Mouse (Mus musculus) c-Kit-negative CD71-positive TER-119-positive erythroid progenitor cells, embryonic 14.5 days (primary cell): ENCODE data around the gene Slc25a53.
"Not testable (repeated sequence)": the region's sequence is repeated elsewhere in the genome, so short reads cannot be mapped to it uniquely, and the experiment has no call there.

Experiments
- DNase-seq: peaks from one replicate; pipeline ENCODE4 v3.0.0-alpha.2; 2013; ENCODE audit warnings: low read depth, low spot score

The Slc25a53 gene

GRCm38 (mm10) chrX:137038000-137038483 lies at the start of gene Slc25a53:
Slc25a53 (minus strand) TSS chrX:137038302.
- peak; percentile 46 for DNase-seq

DNA sequence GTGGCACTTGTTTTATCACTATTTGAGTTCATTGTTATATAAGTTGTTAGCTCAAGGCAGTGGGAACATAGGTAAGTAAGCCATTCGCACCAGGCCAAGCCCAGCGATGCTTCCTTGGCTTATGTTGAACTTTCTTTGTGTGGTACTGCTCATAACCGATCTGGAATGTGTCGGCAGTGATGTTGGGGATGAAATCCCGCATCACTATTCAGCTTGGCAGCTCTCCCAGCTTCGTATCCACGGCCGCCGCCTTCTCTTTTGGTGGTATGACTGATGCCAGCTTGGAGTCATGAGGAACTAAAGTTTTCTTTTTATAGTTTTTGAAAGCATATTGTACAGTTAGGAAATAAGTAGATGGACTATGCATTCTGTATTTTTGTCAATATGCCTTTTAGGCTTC lies 25.1 kb upstream of the Slc25a53 start:
- no peak for DNase-seq

GRCm38 (mm10) chrX:137049425-137050225 lies 11.5 kb upstream of the Slc25a53 start, which contains the start of gene Fam199x:
Fam199x (plus strand) TSS chrX:137049594.
- DNase-seq = peak; percentile 36

DNA sequence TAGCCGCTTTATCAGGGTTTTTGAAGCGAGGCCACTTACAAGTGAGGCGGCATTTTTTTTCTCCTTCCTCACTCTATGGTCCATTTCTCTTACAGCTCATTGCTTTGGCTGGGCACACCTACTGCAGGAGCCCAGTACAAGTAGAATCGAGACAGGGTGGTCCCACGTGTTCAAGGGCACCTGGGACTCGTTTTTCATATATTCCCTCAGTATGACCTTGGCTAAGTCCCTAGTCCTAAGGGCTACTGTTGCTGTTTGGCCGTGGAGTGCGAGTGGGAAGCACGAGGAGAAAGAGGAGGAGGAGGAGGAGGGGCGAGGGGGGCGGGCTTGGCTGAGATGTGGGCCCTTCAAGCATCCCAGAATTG lies 10.9 kb upstream of the Slc25a53 start:
- no peak for DNase-seq

DNA sequence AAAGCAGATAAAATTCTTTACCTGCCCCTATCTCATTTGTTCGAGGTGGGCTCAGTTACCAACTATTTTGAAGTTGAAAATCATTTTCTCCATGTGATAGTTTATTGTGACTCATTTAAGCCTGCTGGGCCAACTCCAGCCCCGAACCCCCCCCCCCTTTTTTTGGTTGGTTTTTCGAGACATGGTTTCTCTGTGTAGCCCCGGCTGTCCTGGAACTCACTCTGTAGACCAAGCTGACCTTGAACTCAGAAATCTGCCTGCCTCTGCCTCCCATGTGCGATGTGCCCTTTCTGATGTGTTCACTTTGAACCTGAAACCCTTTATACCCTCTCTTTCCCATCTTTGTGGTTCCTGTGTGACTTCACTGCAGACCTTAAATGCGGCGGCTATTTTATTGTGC lies 400 bp upstream of the Slc25a53 start:
- DNase-seq = no peak

DNA sequence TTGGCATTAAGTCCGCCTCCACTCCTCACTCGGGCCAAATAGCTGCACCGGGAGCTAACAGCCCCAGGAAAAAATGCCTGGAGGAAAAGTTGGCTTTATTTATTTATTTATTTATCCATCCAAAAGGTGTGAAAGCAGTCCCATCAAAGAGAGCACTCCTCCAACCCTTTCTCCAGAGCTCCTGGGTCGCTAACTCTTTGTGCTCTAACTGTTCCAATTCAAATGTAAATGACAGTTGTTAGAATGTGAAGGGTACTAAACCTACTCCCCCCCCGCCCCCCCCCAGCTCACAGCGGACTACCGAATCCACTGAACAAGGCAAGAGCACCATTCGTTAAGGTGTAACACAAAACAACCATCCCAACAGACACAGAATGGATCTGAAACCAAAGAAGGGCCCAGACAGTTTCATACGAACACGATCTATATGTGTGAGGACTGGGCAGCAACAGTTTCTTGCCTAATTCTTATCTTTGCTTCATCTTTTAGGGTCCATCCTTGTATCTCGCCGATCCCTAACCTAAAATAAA lies 567 bp downstream of the Slc25a53 start:
- no peak for DNase-seq

DNA sequence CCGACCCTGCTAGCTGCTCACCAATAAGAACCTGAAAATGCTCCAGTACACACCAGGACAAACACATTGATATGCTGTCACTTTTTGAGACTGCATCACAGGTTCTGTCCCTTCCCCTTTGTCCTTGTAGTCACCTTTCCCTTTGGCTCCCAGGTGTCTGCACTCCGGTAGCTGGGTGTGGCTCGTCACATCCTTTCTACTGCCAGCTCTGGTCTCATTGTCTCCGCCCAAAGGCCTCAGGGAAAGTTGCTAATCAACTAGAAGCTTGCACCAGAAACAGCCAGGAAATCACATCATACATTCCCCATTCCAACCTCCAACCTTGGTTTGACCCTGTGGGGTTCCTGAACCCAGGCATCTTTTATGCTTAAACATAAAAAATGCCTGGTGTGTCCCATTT lies 3.8 kb downstream of the Slc25a53 start:
- DNase-seq = no peak

DNA sequence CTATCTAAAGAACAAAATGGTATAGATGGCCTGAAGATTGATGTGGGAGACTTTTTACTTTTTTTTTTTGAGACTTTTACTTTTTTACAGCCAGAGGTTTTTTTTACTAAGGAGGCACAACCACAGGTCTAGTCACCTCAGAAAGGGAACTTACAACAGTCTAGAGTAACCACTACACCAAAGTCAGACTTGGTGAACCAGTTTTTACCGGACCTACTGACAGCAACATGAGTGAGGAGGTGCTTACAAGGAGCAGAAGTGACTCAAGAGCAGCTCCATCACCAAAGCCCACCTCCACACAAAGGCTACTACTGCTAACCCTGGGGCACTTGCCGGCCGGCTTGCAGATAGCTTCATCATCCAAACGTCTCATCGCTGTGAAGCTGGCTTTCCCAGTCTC lies 6.4 kb downstream of the Slc25a53 start:
- DNase-seq = no peak

- DNase-seq = no peak
Observed at GRCm38 (mm10) chrX:137030916-137031315, 7.2 kb downstream of the Slc25a53 start.

DNA sequence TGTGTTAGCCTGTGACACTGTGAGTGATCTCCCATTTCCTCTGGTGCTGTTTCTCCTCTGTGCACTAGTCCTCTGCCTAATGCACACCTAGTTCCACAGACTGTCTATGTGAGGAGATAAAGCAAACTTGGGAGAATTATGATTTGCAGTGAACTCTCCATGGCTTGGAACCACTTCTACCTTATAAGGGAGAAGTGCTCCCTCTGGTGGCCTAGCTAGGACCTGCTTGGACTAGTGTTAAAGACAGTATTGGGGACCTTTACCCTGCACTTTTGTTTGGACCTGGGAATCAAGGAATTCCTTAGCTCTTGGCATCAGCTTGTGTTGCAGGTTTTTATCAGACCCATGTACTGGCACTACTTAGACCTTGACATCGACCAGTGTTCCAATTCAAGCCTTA lies 18.8 kb downstream of the Slc25a53 start:
- DNase-seq = no peak

DNA sequence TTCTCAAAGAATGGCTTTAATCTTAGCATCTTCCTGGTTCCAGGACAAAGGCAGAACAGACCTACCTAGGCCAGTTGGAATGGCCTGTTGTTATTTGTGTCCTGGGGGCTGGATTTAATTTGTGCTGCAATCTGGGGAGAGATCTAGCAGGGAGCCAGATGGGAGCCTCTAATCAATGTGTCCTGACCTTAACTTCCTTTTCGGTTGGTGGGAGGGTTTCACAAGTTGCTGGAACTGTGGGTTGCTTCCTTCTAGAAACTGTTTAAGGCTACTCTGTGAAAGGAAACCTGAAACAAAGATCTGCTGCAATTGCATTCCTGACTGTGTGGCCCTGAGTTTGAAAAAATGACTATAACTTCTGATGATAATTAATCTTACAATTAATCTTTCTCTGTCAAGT lies 20.4 kb downstream of the Slc25a53 start:
- DNase-seq = no peak

DNA sequence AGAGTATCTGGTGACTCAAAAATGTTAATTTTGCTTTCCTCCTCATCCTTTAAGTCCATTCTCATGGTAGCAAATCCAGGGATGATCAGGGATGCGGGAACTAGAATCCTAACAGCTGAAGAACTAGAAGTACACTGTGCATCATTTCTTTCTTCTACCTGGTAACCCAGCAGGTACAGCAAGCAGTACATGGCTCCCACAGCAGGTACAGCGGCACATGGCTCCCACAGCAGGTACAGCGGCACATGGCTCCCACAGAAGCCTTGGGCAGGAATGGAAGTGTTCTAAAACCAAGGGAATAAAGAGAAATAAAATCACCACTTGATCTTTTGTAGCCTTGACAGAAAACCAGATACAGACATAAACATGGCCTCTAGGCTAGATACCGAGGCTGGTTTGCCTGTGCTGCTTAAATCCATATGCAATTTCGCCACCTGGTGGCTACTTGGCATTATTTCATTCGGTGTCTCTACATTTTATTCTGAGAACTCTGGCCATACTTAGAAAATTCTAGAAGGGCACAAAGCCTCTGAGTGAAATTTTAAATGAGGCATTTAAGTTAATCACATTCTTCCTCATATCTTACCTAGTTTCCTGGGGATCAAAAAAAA lies 22.9 kb downstream of the Slc25a53 start:
- DNase-seq = no peak

GRCm38 (mm10) chrX:136996256-136996655 lies 41.8 kb downstream of the Slc25a53 start:
- DNase-seq = no peak

DNA sequence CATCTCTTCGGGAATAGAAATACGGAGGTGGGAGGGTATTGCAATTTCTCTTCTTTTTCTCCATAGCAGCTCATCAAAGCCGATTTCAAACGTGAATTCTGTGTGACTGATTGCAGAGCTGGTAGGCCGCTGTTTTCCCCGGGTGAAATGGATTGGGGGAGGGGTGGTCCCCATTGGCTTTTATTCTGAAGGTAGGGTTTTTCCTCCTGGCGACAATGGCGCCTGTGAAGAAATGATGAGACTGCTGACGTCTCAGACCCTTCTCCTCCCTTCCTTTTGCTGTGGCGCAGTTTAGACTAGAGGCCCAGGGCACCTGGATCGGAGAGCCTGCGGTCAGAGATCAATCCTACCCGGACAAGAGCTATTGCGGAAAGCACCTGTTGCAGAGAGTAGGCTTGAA lies 44.5 kb downstream of the Slc25a53 start:
- no peak for DNase-seq

DNA sequence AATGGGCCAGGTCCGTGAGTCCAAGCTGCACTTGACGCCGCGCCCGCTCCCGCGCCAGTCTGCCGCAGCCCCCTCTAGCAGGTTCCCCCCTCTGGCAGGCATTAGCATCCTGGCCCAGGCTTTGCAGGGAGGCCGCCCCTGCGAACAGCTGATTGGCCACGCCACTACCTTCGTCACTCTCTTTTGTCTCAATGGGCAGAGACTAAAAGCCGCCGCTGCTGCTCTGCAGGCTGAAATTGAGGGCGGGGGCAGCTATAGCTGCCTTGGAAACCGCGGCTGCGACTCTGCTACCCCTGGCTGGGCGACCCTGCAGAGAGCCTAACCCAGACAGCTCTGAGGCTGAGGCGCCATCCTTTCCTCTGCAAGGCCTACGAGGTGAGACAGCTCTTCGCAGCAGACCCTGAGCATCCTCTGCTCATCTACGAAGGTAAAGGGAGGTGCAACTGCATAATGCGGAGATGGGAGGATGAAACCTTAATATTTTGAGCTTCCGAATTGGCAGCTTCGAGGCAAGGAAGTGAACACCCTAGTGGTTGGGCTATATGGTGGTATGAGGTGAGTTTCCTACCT lies 45.0 kb downstream of the Slc25a53 start, which contains the start of gene Zcchc18:
TSS of gene Zcchc18 (plus strand) at position 178 of the 570 bp plus-strand sequence.
- no peak for DNase-seq

DNA sequence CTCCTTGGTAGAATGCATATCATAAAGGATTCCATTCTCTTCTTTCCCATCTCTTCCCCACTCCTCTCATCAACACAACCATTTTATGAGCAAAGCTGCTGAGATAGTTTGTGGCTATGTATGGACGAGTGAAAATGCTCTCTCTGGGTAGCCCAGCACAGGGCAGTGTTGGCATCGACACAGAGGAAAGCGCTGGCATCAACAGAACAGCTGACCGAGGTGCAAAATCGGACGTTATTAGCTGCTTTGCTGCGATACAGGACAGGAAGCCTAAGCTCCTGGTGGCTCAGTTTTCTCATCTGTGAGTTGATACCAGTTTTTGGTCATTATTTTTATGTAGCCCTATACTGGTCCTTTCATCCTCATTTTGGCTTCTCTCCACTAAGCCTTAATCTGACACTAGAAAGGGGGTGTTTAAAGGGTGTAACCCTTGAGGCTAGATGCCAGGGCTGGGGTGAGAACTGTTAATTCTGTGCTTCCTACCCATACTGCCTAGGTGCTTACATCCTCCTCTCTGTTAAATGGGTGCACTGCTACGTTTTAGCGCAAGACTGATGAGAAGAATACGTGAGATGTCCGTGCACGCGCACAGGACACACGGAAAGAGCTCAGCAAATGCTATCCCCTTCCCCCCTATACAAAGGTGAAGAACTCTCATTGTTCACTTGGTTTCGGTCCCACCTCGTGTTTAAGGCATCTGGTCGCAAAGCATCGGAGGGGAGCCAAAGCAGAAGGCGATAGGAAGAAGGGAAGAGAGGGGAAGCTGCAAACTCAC lies 45.7 kb downstream of the Slc25a53 start:
- no peak for DNase-seq

GRCm38 (mm10) chrX:136991274-136991673 lies 46.8 kb downstream of the Slc25a53 start:
- no peak for DNase-seq

DNA sequence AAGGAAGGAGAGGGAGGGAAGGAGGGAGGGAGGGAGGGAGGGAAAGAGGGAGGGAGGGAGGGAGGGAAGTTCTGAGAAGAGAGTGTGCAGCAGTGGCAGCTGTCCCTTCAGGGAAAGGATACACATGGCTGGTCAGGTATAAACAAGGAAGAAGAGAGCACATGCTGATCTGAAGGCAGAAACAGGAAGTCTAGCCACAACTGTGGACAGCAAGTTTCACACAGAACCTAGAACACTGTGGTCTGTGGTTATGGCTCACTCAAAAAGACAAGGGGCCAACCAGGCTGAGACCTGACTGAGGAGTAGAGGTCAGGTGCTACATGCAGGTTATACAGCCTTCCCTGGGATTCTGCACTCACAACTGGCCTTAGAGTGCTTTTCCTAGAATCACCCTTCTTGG lies 52.1 kb downstream of the Slc25a53 start:
- no peak for DNase-seq

- no peak for DNase-seq
Observed at GRCm38 (mm10) chrX:136978616-136979015, 59.5 kb downstream of the Slc25a53 start.

DNA sequence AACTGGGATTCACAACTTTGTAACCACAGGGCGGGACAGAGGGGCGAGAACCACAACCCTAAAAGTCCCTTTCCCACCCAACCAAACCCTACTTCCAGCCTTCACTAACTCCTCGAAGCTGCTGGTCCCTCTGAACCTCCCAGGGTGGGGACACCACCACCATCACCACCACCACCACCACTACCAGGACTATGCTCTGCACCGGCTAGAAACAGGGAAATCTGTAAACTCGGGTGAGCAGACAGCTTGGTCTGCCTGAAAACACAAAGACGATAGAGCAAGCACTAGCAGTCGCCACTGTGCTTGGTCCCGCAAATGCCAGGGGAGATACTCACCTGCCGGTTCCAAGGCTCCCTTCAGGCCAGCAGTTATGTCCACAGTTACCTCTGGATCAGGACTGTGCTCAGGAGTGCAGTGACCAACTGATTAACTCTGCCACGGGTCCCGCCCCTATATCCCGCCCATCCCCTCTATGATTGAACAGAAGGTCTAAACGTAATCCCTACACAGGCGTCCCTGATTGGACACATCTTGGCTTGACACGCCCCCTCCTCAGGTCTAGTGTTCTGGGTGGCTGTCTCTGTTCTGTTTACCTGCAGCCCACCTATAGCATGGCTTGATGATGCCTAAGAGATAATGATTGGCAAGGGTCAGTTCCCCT lies 61.5 kb downstream of the Slc25a53 start, which contains the start of the genes Tmsb15l and Tmsb15b1:
TSS of gene Tmsb15l (minus strand) at position 446 of the 661 bp plus-strand sequence.
TSS of gene Tmsb15b1 (minus strand) at position 451 of the 661 bp plus-strand sequence.
- DNase-seq = no peak

DNA sequence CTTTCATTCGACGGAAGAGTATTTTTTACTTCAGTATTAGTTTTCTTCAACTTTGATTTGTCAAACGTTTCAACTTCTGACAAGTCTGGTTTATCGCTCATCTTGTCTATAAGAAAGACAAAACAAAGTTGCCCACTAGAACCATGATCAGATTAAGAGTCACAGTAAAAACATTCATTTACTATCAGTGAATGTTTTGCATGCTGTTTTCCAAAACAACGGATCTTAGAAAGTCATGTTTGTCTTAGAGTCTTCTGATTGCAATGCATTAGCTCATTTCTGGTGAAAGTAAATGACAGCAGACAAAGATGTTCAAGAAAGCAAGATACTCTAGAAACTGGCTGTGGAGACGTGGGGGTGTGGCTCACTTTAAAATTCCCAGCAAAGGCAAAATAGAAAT lies 62.7 kb downstream of the Slc25a53 start, which contains the start of gene Tmsb15b2:
TSS of gene Tmsb15b2 (minus strand) at position 101 of the 400 bp plus-strand sequence.
- not testable (repeated sequence) for DNase-seq
